Mouse (Mus musculus) myocyte (in vitro differentiated cells): ENCODE results near the gene Mertk. TPM values are rescaled to one million over a fixed set of nuclear protein-coding genes. Genes with fewer than 3 reads are reported as not detected.

Experiments used
- H3K27me3 ChIP-seq: one replicate; pipeline ENCODE4 v1.6.1; 2011; ENCODE audit not compliant: control insufficient read depth, insufficient read depth, insufficient read length
- H3K36me3 ChIP-seq: one replicate; pipeline ENCODE4 v1.6.1; 2011; ENCODE audit not compliant: control insufficient read depth, insufficient read depth
- H3K4me2 ChIP-seq: one replicate; pipeline ENCODE4 v1.6.1; 2011; ENCODE audit warnings: low read depth, control low read depth
- H3K4me3 ChIP-seq: one replicate; pipeline ENCODE4 v1.5.1; 2011; ENCODE audit warnings: mild to moderate bottlenecking, control low read depth, moderate library complexity
- H3K79me2 ChIP-seq: one replicate; pipeline ENCODE4 v1.6.1; 2011; ENCODE audit not compliant: control insufficient read depth, insufficient read depth
- H3ac ChIP-seq: one replicate; pipeline ENCODE4 v1.6.1; 2011; ENCODE audit not compliant: control insufficient read depth, insufficient read length
- CEBPB ChIP-seq: IDR thresholded peaks from 2 replicates; pipeline ENCODE4 v1.6.1; 2011; ENCODE audit warnings: mild to moderate bottlenecking, moderate library complexity; ENCODE audit not compliant: poor library complexity, insufficient read depth, severe bottlenecking
- E2F4 ChIP-seq: IDR thresholded peaks from one replicate; pipeline ENCODE4 v1.6.1; 2011; ENCODE audit warnings: mild to moderate bottlenecking, control low read depth, moderate library complexity; ENCODE audit not compliant: insufficient read depth
- MAX ChIP-seq: IDR thresholded peaks from one replicate; pipeline ENCODE4 v1.6.1; 2011; ENCODE audit warnings: low read depth, mild to moderate bottlenecking, control low read depth
- MYOD1 ChIP-seq, 3 experiments: IDR thresholded peaks; one replicate each; pipeline ENCODE4 v1.6.1; 2011; ENCODE audit warnings: control low read depth in 2 of 3, low read depth in 2 of 3, mild to moderate bottlenecking in 2 of 3, moderate library complexity in 1 of 3; ENCODE audit not compliant: insufficient read length in 2 of 3, control insufficient read depth in 1 of 3
- MYOG ChIP-seq, 3 experiments: IDR thresholded peaks; one replicate each; pipeline ENCODE4 v1.6.1; 2011; ENCODE audit warnings: control low read depth in 2 of 3, low read depth in 2 of 3, mild to moderate bottlenecking in 2 of 3; ENCODE audit not compliant: insufficient read length in 2 of 3, control insufficient read depth in 1 of 3, insufficient read depth in 1 of 3
- POLR2A ChIP-seq: IDR thresholded peaks from one replicate; pipeline ENCODE4 v1.6.1; 2011; ENCODE audit warnings: low read depth, mild to moderate bottlenecking, control low read depth, moderate library complexity; ENCODE audit not compliant: insufficient read length
- POLR2AphosphoS2 ChIP-seq: IDR thresholded peaks from one replicate; pipeline ENCODE4 v1.6.1; 2011; ENCODE audit warnings: low read depth, control low read depth; ENCODE audit not compliant: insufficient read length
- REST ChIP-seq: IDR thresholded peaks from one replicate; pipeline ENCODE4 v1.6.1; 2011; ENCODE audit warnings: mild to moderate bottlenecking, control low read depth, moderate library complexity; ENCODE audit not compliant: insufficient read depth, insufficient read length
- SRF ChIP-seq: IDR thresholded peaks from one replicate; pipeline ENCODE4 v1.6.1; 2011; ENCODE audit warnings: low read depth; ENCODE audit not compliant: control insufficient read depth, insufficient read length
- TCF12 ChIP-seq: IDR thresholded peaks from one replicate; pipeline ENCODE4 v1.6.1; 2011; ENCODE audit warnings: mild to moderate bottlenecking, control low read depth; ENCODE audit not compliant: poor library complexity, insufficient read depth, severe bottlenecking
- TCF3 ChIP-seq: IDR thresholded peaks from one replicate; pipeline ENCODE4 v1.6.1; 2011; ENCODE audit warnings: low read depth, control low read depth; ENCODE audit not compliant: insufficient read length
- USF1 ChIP-seq: IDR thresholded peaks from one replicate; pipeline ENCODE4 v1.6.1; 2011; ENCODE audit warnings: low read depth, mild to moderate bottlenecking, control low read depth, moderate library complexity
- polyA plus RNA-seq: library from polyadenylated mRNA; unstranded; fragments of >200 nt; fragmentation: generic; extraction: Trizol; gene quantifications from one replicate; pipeline ENCODE4 v1.2.1, GENCODE M21; 2012; ENCODE audit warnings: missing spikeins

The Mertk gene
- polyA plus RNA-seq, 1 experiment: 0.89 TPM

DNA sequence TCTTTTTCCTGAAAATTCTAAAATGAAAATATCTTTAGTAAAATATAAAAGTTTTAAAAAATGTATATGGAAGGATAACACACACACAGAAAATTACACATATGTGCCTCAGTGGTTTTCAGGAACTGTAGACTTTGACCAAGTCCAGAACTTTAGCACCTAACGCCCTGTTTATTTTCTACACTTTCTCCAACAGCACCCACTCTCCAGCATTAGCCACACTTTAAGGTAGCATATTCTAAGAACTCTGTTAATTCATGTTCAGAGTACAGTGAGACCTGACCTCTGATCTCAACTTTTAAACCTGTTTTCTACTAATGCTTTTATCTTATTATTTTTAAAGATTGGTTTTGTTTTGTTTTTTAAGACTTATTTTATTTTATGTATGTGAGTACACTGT, 129.0 kb downstream of the Mertk start:
- TF ChIP-seq REST (no peak), POLR2AphosphoS2 (no peak), CEBPB (no peak), SRF (no peak), USF1 (no peak), MYOD1 (IDR thresholded peaks at IDR 0.05; ENCODE audit: control insufficient read depth in 1 of 3, insufficient read length in 2 of 3, low read depth in 2 of 3) (no peak), E2F4 (no peak), TCF3 (no peak), MYOG (IDR thresholded peaks at IDR 0.05; ENCODE audit: control insufficient read depth in 1 of 3, insufficient read depth in 1 of 3, insufficient read length in 2 of 3, low read depth in 2 of 3) (no peak), MAX (no peak), POLR2A (no peak), TCF12 (no peak)
- Histone ChIP-seq H3K4me2 (no peak overlapping the region), H3K36me3 (peaks cover 21% of the 10 kb centered on the region), H3K4me3 (no peak overlapping the region), H3K27me3 (no peaks in the 10 kb centered on the region), H3ac (no peak overlapping the region), H3K79me2 (no peaks in the 10 kb centered on the region)

DNA sequence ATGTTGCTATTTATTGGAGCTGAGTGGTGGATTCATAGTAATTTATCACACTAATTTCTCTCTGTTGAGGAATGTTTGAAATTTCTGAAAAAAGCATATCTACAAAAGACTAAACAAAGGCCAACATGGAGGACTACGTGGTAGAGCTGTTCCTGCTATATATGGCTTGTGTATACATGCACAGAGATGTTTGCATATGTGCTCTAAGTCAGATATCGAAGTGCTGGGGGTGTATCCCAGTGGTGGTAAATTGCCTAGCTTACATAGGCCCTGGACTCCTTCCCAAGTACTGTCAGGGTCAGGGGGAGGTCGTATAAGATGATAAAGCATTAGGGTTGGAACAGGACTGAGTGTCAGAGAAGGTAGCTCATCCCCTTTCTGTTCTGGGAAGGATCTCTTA, 133.9 kb downstream of the Mertk start:
- no peaks in the 10 kb centered on the region for H3K27me3 ChIP-seq
- no peak overlapping the region for H3K4me3 ChIP-seq
- TF ChIP-seq SRF (no peak), MAX (no peak), REST (no peak), USF1 (no peak), E2F4 (no peak), POLR2AphosphoS2 (no peak), MYOG (IDR thresholded peaks at IDR 0.05; ENCODE audit: control insufficient read depth in 1 of 3, insufficient read depth in 1 of 3, insufficient read length in 2 of 3, low read depth in 2 of 3) (no peak), TCF3 (no peak), TCF12 (no peak), POLR2A (no peak), MYOD1 (IDR thresholded peaks at IDR 0.05; ENCODE audit: control insufficient read depth in 1 of 3, insufficient read length in 2 of 3, low read depth in 2 of 3) (no peak)
- no peak overlapping the region for H3K4me2 ChIP-seq
- H3K79me2 ChIP-seq: no peaks in the 10 kb centered on the region
- no peak overlapping the region for H3ac ChIP-seq
- H3K36me3 ChIP-seq: peaks cover 50% of the 10 kb centered on the region

DNA sequence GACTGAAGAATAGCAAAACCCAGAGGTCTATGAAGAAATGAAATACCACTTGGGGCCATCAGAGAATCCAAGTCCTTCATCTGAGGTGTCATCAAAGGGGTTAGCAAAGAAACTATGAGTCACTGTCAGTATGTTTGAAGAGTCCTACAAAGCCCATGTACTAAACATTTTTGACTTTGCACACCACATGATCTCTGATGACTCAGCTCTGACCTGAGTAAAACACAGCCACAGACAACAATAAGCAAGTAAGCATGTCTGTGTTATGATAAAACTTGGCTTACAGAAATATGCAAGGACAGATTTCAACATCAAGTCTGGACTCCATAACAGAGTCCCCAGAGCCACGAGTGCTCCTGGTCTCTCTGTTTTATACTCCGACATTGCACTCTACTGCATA, 134.3 kb downstream of the Mertk start:
- Histone ChIP-seq H3ac (no peak overlapping the region), H3K27me3 (no peaks in the 10 kb centered on the region), H3K4me3 (no peak overlapping the region), H3K79me2 (no peaks in the 10 kb centered on the region), H3K36me3 (peaks cover 49% of the 10 kb centered on the region), H3K4me2 (no peak overlapping the region)
- no peak for TF ChIP-seq MYOG (IDR thresholded peaks at IDR 0.05; ENCODE audit: control insufficient read depth in 1 of 3, insufficient read depth in 1 of 3, insufficient read length in 2 of 3, low read depth in 2 of 3)
- peak; percentile 37 for TF ChIP-seq USF1

- H3K4me2 ChIP-seq: no peak overlapping the region
- no peaks in the 10 kb centered on the region for H3K79me2 ChIP-seq
- no peak overlapping the region for H3ac ChIP-seq
- no peak overlapping the region for H3K4me3 ChIP-seq
- TF ChIP-seq MAX (no peak), MYOG (IDR thresholded peaks at IDR 0.05; ENCODE audit: control insufficient read depth in 1 of 3, insufficient read depth in 1 of 3, insufficient read length in 2 of 3, low read depth in 2 of 3) (no peak), USF1 (no peak), TCF3 (no peak), POLR2AphosphoS2 (no peak), MYOD1 (IDR thresholded peaks at IDR 0.05; ENCODE audit: control insufficient read depth in 1 of 3, insufficient read length in 2 of 3, low read depth in 2 of 3) (no peak)
- H3K36me3 ChIP-seq: peaks cover 49% of the 10 kb centered on the region
- H3K27me3 ChIP-seq: no peaks in the 10 kb centered on the region
These were observed 134.7 kb downstream of the Mertk start for GRCm38 (mm10) chr2:128833435-128833834.

DNA sequence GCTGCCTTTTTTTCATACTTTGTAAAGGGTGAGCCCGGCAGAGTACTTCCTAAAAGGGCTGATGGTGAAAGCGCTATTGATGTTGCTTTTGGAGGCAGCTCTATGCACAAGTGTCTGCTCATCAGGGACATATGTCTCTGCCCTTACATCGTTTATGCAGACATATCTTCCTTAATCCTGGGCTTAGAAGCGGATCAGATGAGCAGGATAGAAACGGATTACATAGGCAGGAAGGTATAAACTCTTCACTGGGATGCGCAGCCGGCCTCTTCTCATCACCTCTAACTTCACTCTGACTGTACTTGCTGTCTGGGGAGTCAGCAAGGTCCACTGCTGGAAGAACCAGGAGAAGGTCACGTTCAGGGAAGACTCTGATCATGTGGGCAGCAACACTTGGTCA, 138.8 kb downstream of the Mertk start:
- no peak overlapping the region for H3K4me3 ChIP-seq
- TF ChIP-seq E2F4 (no peak), MYOG (IDR thresholded peaks at IDR 0.05; ENCODE audit: control insufficient read depth in 1 of 3, insufficient read depth in 1 of 3, insufficient read length in 2 of 3, low read depth in 2 of 3) (no peak), TCF12 (no peak)
- no peaks in the 10 kb centered on the region for H3K27me3 ChIP-seq
- no peaks in the 10 kb centered on the region for H3K79me2 ChIP-seq
- H3K4me2 ChIP-seq: no peak overlapping the region
- peaks cover 59% of the 10 kb centered on the region for H3K36me3 ChIP-seq
- H3ac ChIP-seq: no peak overlapping the region
